Mouse (Mus musculus): Measurements from ENCODE around the gene Cd164l2. TPM values are rescaled to one million over a fixed set of nuclear protein-coding genes. Genes with fewer than 3 reads are reported as not detected.

The Cd164l2 gene
- total RNA-seq, 2 experiments from 2014 or later: 0.51 TPM; not detected in 1

DNA sequence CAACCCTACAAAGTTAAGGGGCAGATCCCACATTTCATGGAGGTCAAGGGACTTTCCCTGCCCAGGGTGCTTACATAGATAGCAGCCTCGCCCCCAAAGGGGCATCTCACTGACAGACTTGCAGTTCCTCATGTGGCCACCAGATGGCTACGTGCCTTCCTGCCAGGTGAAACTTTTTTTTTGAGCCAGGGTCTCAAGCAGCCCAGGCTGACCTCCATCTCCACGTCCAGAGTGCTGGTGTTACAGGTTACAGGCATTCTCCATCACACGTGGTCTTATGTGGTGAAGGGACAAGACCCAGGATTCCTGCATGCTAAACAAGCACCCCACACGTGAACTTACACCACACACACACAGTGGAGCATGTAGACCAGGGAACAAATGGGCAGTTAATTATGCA is 5.7 kb downstream of the Cd164l2 start:
- intact Hi-C loops (cut with DNase I): loop anchor here (1.0 to 5.0 kb wide), 2 partner anchors 81 to 270 kb away; no protein-coding TSS in a partner anchor
- peak; percentile 72 to 74 for DNase-seq

DNA sequence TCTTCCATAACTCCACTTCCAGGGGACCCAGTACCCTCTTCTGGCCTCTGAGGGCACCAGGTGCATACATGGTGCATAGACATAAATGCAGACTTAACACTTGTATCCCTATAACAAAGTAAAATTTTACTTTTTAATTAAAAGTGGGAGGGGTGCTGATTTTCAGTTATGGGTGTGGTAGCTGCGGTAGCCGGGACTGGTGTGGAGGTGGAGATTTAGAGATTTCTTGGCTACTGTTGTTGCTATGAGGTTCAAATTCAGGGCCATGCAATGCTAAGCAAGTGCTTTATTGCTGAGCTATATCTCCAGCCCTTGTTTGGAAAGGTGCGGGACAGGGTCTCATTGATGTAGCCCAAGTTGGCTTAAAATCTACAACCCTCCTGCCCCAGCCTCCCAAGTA is 6.8 kb downstream of the Cd164l2 start:
- intact Hi-C loops (cut with DNase I): loop anchor here (5.0 kb wide), 1 partner anchor 271 kb away; no protein-coding TSS in a partner anchor
- no peak for DNase-seq

DNA sequence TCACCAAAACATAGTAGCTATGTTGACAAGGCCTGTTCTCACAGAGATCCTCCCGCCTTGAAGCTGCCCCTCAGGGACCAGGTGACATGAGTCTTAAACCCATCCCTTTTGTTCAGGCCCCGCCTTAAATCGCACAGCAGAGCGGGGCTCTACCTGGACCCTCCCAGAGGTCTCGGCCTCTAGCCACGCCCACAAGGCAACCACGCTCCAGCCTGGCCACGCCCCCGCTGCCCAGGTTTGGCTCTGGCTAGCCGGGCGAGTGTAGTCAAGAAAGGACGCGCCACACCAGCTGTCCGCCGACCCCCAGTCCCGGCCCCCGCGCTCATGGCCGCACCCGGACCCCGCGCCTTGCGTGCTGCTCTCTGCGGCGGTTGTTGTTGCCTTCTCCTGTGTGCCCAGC is 8.7 kb downstream of the Cd164l2 start:
- no peak for DNase-seq
- intact Hi-C loops (cut with DNase I): no loop called here

DNA sequence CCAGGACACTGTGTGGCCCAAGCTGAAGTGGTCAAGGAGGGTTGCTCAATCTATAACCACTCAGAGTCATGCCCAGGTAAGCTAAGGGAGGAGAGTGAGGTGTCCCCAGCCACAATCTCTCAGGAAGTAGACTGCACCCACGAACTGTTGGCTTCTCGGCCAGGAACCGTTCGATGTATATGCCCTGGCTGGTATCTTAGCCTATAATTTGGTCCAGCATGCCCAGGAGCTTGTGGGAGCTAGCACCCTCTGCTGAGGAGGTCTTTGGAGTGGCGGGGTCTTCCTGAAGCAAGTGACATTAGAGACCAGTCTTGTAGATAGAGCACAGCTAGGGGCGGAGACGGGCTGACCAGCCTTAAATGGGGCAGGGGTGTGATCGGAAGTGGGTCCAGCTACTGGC is 9.8 kb downstream of the Cd164l2 start:
- intact Hi-C loops (cut with DNase I): no loop called here

DNA sequence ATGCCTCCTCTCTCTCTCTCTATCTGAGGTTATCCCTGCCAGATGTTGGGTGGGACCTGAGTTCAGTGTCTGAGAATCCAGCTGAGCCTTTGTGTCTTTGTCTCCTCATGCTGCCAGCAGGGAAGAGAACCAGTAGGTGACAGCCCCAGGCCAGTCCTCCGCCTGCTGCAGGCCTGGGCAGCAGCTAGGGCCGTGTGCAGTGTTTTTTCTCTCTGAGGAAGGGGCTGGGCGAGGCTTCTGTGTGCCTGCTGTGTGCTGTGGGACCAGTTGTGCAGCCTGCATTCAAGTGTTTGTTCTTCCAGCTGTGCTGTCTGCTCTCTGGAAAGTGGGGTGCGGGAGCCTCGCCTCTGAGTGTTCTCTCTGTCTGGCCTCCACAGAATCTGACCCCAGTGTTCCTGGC is 11.9 kb downstream of the Cd164l2 start:
- DNase-seq: no peak
- intact Hi-C loops (cut with DNase I): no loop called here

More for the DNA sequence above, 9.8 kb downstream of the Cd164l2 start:
- DNase-seq: no peak

DNA sequence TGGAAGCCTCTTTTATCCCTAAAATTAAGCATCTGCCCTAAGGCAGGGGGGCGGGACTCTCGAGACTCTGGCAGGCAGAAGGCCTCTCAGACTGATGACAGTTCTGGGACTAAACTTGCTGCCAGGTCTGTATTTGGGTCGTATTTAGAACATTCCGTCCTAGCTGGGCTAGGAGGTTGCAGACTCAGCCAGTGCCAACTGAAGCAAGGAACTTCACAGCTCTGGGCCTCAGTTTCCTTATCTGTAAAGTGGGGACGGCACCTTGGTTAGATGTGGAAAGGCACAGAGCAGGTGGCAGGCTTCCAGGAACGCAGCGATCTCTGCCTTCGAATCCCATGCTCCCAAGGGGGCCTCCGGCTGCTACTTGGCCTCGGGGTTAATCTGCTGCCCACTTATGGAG is 14.1 kb downstream of the Cd164l2 start:
- intact Hi-C loops (cut with DNase I): no loop called here
- DNase-seq: peak; percentile 54 to 59

DNA sequence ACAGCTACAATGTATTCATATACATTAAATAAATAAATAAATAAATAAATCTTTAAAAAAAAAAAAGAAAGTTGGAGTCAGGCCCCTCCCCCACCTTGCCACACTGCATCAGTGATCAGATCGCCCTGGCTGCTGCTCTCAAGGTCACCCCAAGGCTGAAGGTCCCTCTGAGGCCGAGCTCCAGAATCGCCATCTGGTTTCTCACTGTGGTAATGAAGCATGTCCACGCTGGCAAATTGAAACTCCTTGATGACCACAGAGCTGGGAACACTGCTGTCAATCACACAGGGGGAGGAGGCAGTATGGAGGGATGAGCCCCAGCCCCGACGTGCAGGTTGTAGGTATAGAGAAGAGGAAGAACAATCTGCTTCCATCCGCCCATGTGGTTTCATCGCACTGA is 15.7 kb downstream of the Cd164l2 start:
- intact Hi-C loops (cut with DNase I): no loop called here
- no peak for DNase-seq

DNA sequence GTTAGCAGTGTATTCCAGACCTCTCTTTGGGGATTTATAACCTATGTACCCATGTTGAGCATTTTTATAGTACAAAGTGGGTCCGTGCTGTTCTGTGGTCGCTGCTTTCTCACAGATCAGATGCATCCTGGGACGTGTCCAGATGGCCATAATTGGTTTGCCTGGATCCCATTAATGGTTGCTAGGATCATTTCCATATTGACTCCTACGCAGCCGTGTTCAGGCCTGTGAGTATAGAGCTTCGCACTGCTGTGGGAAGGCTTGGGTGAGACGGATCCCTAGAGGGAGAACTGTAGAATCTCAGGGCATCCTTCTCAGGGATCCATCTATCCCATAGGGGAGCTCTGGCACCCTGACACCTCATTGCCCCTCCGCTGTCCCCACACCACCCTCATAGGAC is 17.7 kb downstream of the Cd164l2 start:
- intact Hi-C loops (cut with DNase I): no loop called here
- no peak for DNase-seq

DNA sequence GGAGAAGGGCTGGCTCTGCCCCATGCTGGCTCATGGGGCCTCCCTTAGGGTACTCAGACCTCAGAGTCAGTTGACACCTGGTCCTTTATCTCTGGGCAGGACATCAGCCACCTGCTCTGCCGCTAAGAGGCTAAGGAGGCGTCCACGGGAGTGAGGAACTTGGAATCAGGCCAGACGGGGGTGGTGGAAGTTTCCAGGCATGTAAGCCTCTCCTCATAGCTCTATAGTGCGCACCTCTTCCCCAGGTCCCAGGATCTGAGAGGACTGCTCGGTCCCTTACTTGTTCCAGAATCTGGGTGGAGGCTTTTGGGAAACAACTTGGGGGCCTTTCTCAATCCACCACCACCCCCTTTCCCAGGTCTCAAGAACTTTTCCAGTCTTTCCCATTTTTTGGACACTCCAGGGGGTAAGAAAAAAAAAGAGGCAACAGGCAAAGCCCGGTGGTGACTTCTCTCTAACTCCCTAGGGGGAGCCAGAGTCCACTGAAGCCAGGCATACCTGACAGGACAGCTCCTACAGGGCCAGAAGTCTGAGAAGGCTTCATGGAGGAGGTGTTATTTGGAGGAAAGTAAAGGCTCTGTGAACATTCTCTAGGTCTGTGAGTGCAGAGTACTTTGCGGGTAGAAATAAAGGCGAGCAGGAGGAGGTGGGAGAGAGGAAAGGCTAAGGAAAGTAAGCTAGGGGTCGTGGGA is 21.5 kb downstream of the Cd164l2 start:
- intact Hi-C loops (cut with DNase I): loop anchor here (2.0 kb wide), 1 partner anchor 65 kb away; no protein-coding TSS in a partner anchor
- peak; percentile 53 to 59 for DNase-seq

DNA sequence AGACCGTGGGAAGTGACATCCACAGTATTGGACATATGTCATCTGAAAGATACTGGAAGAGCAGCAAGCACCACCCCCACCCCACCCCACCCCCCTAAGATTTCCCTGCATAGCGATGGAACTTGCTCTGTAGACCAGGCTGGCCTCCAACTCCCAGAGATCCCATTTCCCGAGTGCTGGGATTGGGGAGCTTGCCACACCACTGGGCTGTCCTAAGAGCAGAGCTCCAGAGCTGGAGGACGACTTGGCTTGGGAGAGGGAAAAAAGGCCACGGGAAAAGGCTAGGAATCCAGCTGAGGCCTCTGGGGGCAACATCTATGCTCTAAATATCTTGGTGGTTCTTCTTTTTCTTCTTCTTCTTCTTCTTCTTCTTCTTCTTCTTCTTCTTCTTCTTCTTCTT is 22.8 kb downstream of the Cd164l2 start:
- DNase-seq: no peak
- intact Hi-C loops (cut with DNase I): loop anchor here (2.0 kb wide), 1 partner anchor 16 kb away; no protein-coding TSS in a partner anchor

DNA sequence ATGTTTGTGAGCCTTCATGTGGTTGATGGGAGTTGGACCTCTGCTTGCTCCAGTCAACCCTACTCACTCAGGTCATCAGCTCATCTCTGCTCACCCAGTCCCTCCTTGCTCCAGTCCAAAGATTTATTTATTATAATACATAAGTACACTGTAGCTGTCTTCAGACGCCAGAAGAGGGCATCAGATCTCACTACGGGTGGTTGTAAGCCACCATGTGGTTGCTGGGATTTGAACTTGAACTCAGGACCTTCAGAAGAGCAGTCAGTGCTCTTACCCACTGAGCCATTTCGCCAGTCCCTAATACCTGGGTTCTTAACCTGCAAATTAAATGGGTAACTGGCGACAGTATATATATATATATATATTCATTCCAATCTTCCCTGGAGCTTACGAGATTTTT is 23.5 kb downstream of the Cd164l2 start:
- intact Hi-C loops (cut with DNase I): loop anchor here (2.0 kb wide), 1 partner anchor 15 kb away; no protein-coding TSS in a partner anchor
- DNase-seq: no peak

DNA sequence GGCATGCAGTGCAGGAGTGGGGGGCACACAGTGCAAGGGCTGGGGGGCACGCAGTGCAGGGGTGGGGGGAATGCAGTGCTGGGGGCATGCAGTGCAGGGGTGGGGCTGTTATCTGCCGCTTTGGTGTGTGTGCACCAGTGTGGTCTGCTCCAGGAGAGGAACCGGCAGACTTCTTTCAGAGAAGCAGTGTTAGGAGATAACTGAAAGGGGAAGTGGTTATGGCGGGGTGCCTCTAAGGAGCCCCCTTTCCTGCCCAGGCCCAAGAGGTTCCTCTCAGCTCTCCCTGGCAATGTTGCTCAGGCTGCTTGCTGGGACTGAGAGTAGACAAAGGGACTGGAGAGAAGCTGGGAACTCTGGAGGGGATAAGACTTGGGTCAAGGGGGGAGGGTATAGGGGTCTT is 26.0 kb downstream of the Cd164l2 start:
- intact Hi-C loops (cut with DNase I): no loop called here
- DNase-seq: no peak

DNA sequence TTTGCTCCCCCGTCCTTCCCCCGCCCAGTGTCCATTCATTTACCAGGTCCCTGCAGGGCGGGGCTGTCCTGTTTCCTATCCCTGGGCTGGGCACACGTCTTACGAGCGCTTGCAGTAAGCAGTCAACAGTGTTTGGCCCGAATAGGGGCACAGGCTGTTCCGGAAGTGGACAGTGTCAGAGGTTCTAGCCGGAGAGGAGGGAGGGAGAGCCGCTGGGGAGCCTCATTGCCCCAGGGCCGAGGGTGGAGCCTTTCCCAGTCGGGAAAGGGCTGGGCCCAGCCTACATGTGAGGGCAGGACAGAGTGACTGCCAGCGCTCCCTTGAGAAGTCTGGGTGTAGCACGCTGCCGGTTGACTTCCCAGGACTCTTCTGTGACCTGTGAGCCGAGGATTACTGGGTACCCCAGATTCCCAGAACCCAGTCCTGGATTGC is 28.6 kb downstream of the Cd164l2 start, which contains the start of gene Map3k6:
Map3k6 (plus strand) TSS at position 329 of the 432 bp plus-strand sequence.
- DNase-seq: peak; percentile 86 to 90
- intact Hi-C loops (cut with DNase I): no loop called here

DNA sequence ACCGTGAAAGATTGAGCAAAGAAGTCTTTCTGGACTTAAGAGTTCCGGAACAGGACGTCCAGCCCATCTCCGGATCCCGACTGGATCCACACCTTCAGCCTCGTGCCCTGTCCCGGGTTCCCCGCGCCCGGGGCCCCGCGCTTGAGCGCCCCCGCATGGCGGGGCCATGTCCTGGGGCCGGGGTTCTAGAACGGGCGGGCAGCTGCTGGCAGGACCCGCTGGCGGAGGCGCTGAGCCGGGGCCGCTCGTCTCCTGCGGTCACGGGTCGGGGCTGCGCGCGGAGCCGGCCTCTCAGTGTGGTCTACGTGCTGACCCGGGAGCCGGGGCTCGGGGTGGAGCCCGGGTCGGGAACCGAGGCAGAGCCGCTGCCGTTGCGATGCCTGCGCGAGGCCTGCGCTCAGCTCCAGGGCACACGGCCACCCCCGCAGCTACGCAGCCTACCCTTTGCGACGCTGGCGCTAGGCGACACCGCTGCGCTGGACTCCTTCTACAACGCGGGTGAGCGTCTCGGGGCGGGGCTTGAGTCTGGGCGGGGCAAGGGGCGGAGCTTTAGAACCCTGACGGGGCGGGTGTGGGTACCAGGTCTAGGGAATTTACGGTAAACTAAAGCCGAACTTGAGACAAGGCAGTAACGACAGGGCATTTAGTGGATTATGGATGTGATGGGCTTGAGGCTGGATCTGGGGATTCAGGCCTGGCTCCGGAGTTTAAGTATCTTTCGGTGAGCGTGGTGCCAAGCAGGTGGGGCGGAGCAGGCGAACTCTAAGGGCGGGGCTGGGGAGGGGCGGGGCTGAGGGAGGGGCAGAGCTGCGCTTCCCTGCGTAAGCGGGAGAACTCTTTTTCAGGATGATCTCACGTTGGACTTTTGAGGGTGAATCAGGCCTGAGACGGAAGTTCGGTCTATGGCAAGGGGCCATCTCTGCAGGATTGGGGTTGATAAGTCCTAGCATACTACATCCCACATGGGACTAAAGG is 29.3 kb downstream of the Cd164l2 start:
- intact Hi-C loops (cut with DNase I): no loop called here
- peak; percentile 94 to 96 for DNase-seq

DNA sequence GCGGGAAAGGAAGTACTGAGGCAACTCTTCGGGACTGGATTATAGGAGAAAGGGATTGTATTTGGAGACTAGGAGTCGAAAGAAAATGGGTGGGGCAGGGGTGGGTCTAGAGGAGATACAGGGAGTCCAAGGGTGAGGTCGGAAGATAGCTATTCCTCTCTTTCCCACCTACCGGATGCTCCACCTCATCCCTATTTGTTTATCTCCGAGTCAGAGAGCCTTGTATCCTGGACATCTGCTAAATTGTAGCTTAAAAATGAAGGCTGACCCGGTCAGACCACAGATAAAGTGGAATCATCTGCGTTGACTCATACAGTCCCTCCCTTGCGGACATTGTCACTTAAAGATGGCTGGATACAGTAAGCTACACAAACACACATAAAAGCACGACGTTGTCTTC is 30.0 kb downstream of the Cd164l2 start:
- intact Hi-C loops (cut with DNase I): no loop called here
- DNase-seq: no peak

DNA sequence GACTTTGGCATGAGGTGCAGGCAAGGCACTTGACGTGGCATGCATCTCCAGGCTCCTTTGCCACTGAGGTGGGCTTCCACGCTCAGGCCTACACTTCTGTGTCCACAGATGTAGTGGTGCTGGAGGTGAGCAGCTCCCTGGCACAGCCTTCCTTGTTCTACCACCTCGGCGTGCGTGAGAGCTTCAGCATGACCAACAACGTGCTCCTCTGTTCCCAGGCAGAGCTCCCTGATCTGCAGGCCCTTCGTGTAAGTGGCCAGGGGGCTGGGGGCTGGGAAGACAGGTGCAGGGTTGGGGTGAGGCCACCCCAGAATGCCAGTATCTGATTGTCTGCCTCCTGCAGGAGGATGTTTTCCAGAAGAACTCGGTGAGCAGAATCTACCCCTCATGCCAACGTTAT is 30.8 kb downstream of the Cd164l2 start:
- DNase-seq: no peak
- intact Hi-C loops (cut with DNase I): no loop called here

DNA sequence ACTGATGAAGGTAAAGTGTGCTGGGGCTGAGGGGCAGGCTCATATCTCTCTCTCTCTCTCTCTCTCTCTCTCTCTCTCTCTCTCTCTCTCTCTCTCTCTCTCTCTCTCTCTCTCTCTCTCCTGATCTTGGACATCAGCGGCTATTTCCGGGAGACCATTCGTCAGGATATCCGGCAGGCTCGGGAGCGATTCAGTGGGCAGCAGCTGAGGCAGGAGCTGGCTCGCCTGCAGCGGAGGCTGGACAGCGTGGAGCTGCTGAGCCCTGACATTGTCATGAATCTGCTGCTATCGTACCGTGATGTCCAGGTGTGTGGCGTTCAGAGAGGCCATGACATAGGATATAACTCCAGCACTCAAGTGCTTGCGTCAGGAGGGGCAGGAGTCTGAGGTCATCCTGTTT is 31.6 kb downstream of the Cd164l2 start:
- DNase-seq: no peak
- intact Hi-C loops (cut with DNase I): no loop called here

DNA sequence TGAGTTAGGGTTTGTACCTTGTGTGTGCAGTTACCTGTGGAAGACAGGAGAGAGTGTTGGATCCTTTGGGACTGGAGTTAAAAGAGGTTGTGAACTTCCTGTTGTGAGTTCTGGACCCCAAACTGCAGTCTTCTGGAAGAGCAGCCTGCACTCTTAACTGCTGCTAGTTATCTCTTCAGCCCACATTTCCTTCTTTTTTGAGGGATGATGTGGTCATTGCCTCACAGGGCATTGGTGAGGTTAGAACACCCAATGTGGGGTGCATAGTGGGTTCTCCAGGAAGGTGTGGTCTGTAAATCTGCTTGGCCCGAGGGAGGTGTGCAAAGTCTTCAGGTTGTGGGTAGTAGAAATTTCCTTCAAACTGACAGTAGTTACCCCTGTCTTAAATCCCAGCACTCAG is 32.4 kb downstream of the Cd164l2 start:
- intact Hi-C loops (cut with DNase I): no loop called here

DNA sequence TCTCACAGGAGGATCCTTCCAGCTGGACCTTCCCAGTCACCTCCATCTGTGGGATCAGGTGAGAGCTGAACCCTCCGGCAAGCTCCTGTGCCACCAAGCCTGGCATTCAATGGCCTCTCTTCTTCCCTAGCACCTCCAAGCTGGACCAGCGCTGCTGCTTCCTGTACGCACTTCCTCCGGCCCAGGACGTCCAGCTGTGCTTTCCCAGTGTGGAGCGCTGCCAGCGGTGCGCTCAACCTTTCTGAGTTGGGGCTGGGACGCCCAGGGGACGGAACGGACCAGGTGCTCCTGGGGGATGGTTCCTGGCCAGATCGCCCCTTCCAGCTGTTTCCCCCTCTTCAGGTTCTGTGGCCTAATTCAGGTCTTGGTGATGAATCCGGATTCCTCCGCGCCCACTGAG is 35.1 kb downstream of the Cd164l2 start:
- intact Hi-C loops (cut with DNase I): no loop called here
- peak; percentile 55 to 69 for DNase-seq

More for the DNA sequence above, 32.4 kb downstream of the Cd164l2 start:
- DNase-seq: no peak

DNA sequence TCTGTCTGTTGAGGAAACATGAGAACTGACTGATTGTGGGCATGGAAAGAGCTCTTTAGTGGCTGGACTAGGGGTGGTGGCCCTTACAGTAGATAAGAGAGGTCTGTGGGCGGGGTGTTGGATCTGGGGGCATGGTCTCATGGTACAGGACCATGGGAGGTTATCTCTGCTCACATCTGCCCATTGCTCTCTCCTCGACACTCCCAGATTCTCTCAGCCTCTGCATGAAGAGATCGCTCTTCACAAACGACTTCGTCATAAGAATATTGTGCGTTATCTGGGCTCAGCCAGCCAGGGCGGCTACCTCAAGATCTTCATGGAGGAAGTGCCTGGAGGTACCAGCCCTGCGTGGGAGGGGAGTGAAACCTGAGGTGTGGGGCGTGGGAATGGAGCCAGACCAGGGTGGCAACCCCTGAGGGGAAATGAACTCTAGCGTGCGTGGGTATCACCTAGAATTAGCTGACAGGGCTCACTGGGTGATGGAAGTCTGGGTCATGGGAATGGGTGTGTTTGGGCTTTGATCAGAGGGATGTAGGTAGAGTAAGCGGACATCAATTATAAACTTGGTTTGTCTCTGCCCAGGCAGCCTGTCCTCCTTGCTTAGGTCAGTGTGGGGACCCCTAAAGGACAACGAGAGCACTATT is 36.0 kb downstream of the Cd164l2 start:
- intact Hi-C loops (cut with DNase I): no loop called here
- DNase-seq: no peak

DNA sequence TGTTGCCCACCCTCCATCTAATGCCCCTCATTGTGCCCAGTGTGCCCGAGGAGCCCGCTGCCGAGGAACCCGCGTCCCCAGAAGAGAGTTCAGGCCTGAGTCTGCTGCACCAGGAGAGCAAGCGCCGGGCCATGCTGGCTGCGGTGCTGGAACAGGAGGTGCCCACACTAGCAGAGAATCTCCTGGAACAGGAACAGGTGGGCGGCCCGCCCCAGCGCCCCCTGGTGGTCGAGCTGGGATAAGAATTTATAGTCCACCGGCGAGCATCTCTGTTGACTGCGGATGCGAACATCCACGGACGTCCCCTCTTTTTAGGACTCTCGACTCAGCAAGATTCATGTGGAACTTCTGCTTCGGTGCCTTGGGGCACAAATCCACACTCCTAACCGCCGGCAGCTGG is 38.7 kb downstream of the Cd164l2 start:
- intact Hi-C loops (cut with DNase I): loop anchor here (2.0 to 5.0 kb wide), 3 partner anchors 16 to 242 kb away; no protein-coding TSS in a partner anchor
- peak; percentile 88 to 89 for DNase-seq

Measured in heart, postnatal 36 days (tissue).